Comparison of ENCODE assay signal across 8 mouse cellular contexts in the genomic region with DNA sequence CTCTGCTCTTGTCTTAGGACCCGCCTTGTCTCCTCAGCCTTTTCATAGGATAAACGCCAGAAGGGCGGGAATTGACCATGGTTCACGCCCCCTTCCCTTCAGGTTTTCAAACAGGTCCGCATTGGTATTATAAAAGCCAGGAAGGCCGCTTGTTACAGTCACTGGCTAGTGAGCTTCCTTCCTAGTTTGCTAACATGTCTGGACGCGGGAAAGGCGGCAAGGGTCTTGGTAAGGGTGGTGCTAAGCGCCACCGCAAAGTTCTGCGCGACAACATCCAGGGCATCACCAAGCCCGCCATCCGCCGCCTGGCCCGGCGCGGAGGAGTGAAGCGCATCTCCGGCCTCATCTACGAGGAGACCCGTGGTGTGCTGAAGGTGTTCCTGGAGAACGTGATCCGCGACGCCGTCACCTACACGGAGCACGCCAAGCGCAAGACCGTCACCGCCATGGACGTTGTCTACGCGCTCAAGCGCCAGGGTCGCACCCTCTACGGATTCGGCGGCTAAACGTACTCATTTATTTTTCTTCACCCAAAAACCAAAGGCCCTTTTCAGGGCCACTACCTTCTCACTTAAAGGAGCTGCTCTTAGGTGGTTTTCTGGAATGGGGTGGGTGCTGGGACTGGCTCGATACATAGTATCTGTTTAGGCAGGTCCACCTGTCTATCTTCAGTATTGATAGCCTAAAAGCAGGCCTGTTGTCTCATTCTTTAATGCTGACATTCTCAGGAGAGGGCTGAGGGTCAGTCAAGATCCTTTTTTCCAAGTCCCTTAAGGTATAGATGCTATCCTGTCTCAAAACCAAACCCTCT. TPM values are rescaled to one million over a fixed set of nuclear protein-coding genes. Genes with fewer than 3 reads are reported as not detected.
DNase-seq lines count a peak whose midpoint lies in the region; ATAC-seq and TF ChIP-seq lines count a peak whose summit lies in the region.

Gene Hist1h4d (plus strand): TSS at position 191 of the 811 bp plus-strand sequence.

- no peaks in the 10 kb centered on the region for H3K27me3 ChIP-seq in hindbrain, embryonic 16.5 days (replicated peaks; ENCODE audit: control insufficient read depth, insufficient read depth, low read length)

- H3K4me3 ChIP-seq in hindbrain, embryonic 16.5 days (ENCODE audit: low read length), result peak within 1 kb of the TSS; percentile 52
- peak within 1 kb of the TSS; percentile 76 for H3K4me3 ChIP-seq in left cerebral cortex, adult 2 months

- ATAC-seq in hindbrain, embryonic 16.5 days, result peak; percentile 94
- ATAC-seq in megakaryocyte, adult 5-6 weeks (ENCODE audit: poor library complexity, severe bottlenecking), result peak; percentile 72

- intact Hi-C loops in left cerebral cortex, adult 2 months (cut with DNase I), result loop anchor here (2.0 to 10.0 kb wide), 5 partner anchors 116 to 1864 kb away; partner anchors contain the start of genes Hist1h1a, Hist1h1b, Hist1h1t and Hist1h2ai

- peak; percentile 92 for DNase-seq in T-cell, adult 2 months (ENCODE audit: low spot score)
- peak; percentile 77 to 95 for DNase-seq in cerebellum, postnatal 4 days (ENCODE audit: low spot score in 2 of 2)
- peak; percentile 98 for DNase-seq in gastrocnemius, adult 18-20 months (ENCODE audit: low spot score)
- DNase-seq in left cerebral cortex, adult 2 months (ENCODE audit: extremely low spot score in 1 of 2, low spot score in 2 of 2), result peak; percentile 96 to 97
- DNase-seq in right cerebral cortex, adult 2 months (ENCODE audit: low spot score in 2 of 2), result peak; percentile 99
- DNase-seq in urinary bladder, postnatal 14 days (ENCODE audit: low spot score), result peak; percentile 95

- H3K27ac ChIP-seq in hindbrain, embryonic 16.5 days (ENCODE audit: low read depth, low read length), result peak within 1 kb of the TSS; percentile 75
- H3K27ac ChIP-seq in left cerebral cortex, adult 2 months, result peak within 1 kb of the TSS; percentile 80

- peak within 1 kb of the TSS; percentile 95 for H3K4me2 ChIP-seq in hindbrain, embryonic 16.5 days (ENCODE audit: low read length)

- under 1% methylated on average over 43 of the region's 43 CpGs for WGBS in hindbrain, embryonic 16.5 days

- peak within 1 kb of the TSS; percentile 62 for H3K9ac ChIP-seq in hindbrain, embryonic 16.5 days (ENCODE audit: low read depth, low read length)

- peaks cover 17% of the 10 kb centered on the region for H3K4me1 ChIP-seq in hindbrain, embryonic 16.5 days (ENCODE audit: control insufficient read depth, insufficient read depth, low read depth, low read length)

- TF ChIP-seq CTCF in left cerebral cortex, adult 2 months (IDR thresholded peaks at IDR 0.05), result no peak

- no peaks in the 10 kb centered on the region for H3K9me3 ChIP-seq in hindbrain, embryonic 16.5 days (ENCODE audit: control insufficient read depth, low read length)

- no peaks in the 10 kb centered on the region for H3K36me3 ChIP-seq in hindbrain, embryonic 16.5 days (ENCODE audit: control insufficient read depth, insufficient read depth, low read length)

RNA-seq across cellular contexts. Expression of gene Hist1h4d, which starts in this region (rescaled TPM):
- 10 to 100 TPM; 33.6 to 46.4 TPM for total RNA-seq in gastrocnemius, adult 18-20 months (2021)
- 27.6 and 30.0 TPM in 2 replicates for polyA plus RNA-seq in hindbrain, embryonic 16.5 days (2015; fragmentation: Nextera tagmentation; extraction: Ambion mirVana)
- total RNA-seq in left cerebral cortex, adult 2 months (2021), result 100 to 1,000 TPM; 141 to 157 TPM
- total RNA-seq in megakaryocyte, adult 5-6 weeks (2015), result 655 and 672 TPM in 2 replicates
- total RNA-seq in megakaryocyte, adult 5-6 weeks (2017), result 1,182 and 1,443 TPM in 2 replicates

Comparison
In these comparisons a context has a peak if more than half of its experiments do, and no peak if none do; other contexts are left out.
1. Peak in every context shown above with its lines: DNase-seq, ATAC-seq, H3K4me3 ChIP-seq and H3K27ac ChIP-seq.
2. RNA of gene Hist1h4d (total RNA-seq): 655 to 1,443 TPM in megakaryocyte, adult 5-6 weeks; 141 to 157 TPM in left cerebral cortex, adult 2 months and 33.6 to 46.4 TPM in gastrocnemius, adult 18-20 months; every median in the first group is over 4 times any median in the second.